In genomic region chr4:109887856-109888357, GRCm38 (mm10) we compare ENCODE assay signal across 23 mouse cellular contexts.
"Had no signal": no experiment of that assay in that cellular context is flagged by ENCODE, and none has a peak within 500 bp of the region (broad histone marks: within the 10 kb centered on the region; RNA-seq: fewer than 3 reads in every experiment).

No protein-coding gene starts in this region.

- H3K9ac ChIP-seq: heart, embryonic 12.5 days; hindbrain, embryonic 13.5 days; hindbrain, embryonic 15.5 days; kidney, embryonic 15.5 days; limb, embryonic 13.5 days; limb, embryonic 15.5 days; liver, embryonic 12.5 days had no signal

- H3K4me2 ChIP-seq: heart, embryonic 12.5 days; hindbrain, embryonic 13.5 days; hindbrain, embryonic 15.5 days; kidney, embryonic 15.5 days; limb, embryonic 13.5 days; limb, embryonic 15.5 days; liver, embryonic 12.5 days had no signal

- ATAC-seq: hindbrain, postnatal 0 days; intestine, embryonic 16.5 days; liver, embryonic 12.5 days had no signal

- H3K9me3 ChIP-seq: heart, embryonic 10.5 days; heart, embryonic 12.5 days; hindbrain, embryonic 13.5 days; hindbrain, embryonic 15.5 days; kidney, embryonic 15.5 days; limb, embryonic 15.5 days; liver, embryonic 12.5 days had no signal

- H3K27me3 ChIP-seq: heart, embryonic 12.5 days; hindbrain, embryonic 13.5 days; hindbrain, embryonic 15.5 days; kidney, embryonic 15.5 days; limb, embryonic 13.5 days; limb, embryonic 15.5 days; liver, embryonic 12.5 days had no signal

- H3K27ac ChIP-seq: heart, embryonic 10.5 days; hindbrain, embryonic 13.5 days; hindbrain, embryonic 15.5 days; hindbrain, postnatal 0 days; kidney, embryonic 15.5 days; kidney, postnatal 0 days; limb, embryonic 13.5 days; limb, embryonic 15.5 days; liver, embryonic 12.5 days had no signal

- DNase-seq: gastrocnemius, postnatal 14 days; gastrocnemius, postnatal 36 days; heart, adult 18-20 months; heart, postnatal 10 days; kidney, adult 11 months; kidney, adult 2 months; kidney, adult 9 months; kidney, postnatal 14 days; kidney, postnatal 36 days; layer of hippocampus, adult 9-11 months; layer of hippocampus, postnatal 36 days; left cerebral cortex, postnatal 4 days had no signal

- H3K4me3 ChIP-seq: heart, embryonic 10.5 days; heart, embryonic 12.5 days; hindbrain, embryonic 13.5 days; hindbrain, embryonic 15.5 days; kidney, embryonic 15.5 days; limb, embryonic 13.5 days; limb, embryonic 15.5 days; liver, embryonic 12.5 days had no signal

- H3K4me1 ChIP-seq: hindbrain, embryonic 13.5 days; hindbrain, embryonic 15.5 days; kidney, embryonic 15.5 days; limb, embryonic 15.5 days; liver, embryonic 12.5 days had no signal
